ENCODE assay signal across 10 mouse cellular contexts in the genomic region with DNA sequence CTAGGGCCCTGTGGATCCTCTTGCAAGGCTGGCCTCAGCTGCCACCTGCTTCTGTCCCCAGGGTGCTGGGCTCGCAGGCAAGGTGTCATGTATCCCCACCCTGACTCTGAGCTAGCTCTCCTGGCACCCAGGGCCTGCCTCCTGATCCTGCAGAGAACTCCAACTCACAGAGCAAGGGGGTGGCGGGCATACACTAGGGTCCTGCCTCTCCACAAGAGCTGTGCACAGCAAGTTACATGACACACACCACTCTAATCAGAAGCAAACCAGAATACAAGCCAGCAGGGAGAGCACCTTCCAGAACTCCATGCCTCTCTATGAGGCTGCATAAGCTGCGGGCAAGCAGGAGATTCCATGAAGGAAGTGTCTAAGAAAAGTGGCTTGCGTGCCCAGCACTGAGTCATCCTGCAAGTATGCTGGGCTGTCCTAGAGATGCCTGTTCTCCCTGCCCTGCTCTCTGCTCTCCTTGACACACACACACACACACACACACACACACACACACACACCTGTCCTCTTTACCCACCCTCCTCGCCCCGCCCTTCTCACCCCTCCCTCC.
DNase-seq lines count a peak whose midpoint lies in the region; ATAC-seq and TF ChIP-seq lines count a peak whose summit lies in the region.
"Had no signal": no experiment of that assay in that cellular context is flagged by ENCODE, and none has a peak within 500 bp of the region (broad histone marks: within the 10 kb centered on the region; RNA-seq: fewer than 3 reads in every experiment).

No protein-coding gene starts in this region.

- 33% methylated on average over 6 of the region's 6 CpGs for WGBS in lung, postnatal 0 days
- 85% methylated on average over 5 of the region's 6 CpGs for WGBS in forebrain, embryonic 14.5 days

- ATAC-seq in lung, postnatal 0 days = peak; percentile 95
- ATAC-seq in granulocyte monocyte progenitor cell, adult 5-6 weeks (replicated peaks; ENCODE audit: poor library complexity, severe bottlenecking) = no peak
- ATAC-seq in forebrain, embryonic 14.5 days = no peak

- H3K27me3 ChIP-seq in C2C12 (ENCODE audit: control insufficient read depth, insufficient read depth, insufficient read length) = no peaks in the 10 kb centered on the region
- no peaks in the 10 kb centered on the region for H3K27me3 ChIP-seq in lung, postnatal 0 days (replicated peaks; ENCODE audit: insufficient read depth, low read length)
- H3K27me3 ChIP-seq in forebrain, embryonic 14.5 days (replicated peaks; ENCODE audit: control insufficient read depth, insufficient read depth, low read length) = no peaks in the 10 kb centered on the region
- H3K27me3 ChIP-seq: liver, embryonic 13.5 days; neural tube, embryonic 13.5 days had no signal

- no peak overlapping the region for H3K4me3 ChIP-seq in C2C12 (ENCODE audit: insufficient read depth, poor library complexity, severe bottlenecking)
- no peak overlapping the region for H3K4me3 ChIP-seq in lung, postnatal 0 days (ENCODE audit: low read depth, low read length)
- H3K4me3 ChIP-seq in forebrain, embryonic 14.5 days (ENCODE audit: low read depth, low read length) = no peak overlapping the region
- H3K4me3 ChIP-seq: liver, embryonic 13.5 days; neural tube, embryonic 13.5 days had no signal

- no peak overlapping the region for H3ac ChIP-seq in C2C12 (ENCODE audit: control insufficient read depth, insufficient read length, low read depth)

- intact Hi-C loops in gastrocnemius, postnatal 36 days (cut with DNase I) = loop anchor here (10.0 kb wide), 1 partner anchor 189 kb away; no protein-coding TSS in a partner anchor

- no peak overlapping the region for H3K9ac ChIP-seq in lung, postnatal 0 days (replicated peaks; ENCODE audit: low read depth)
- H3K9ac ChIP-seq in forebrain, embryonic 14.5 days (ENCODE audit: low read length) = no peak overlapping the region
- H3K9ac ChIP-seq: liver, embryonic 13.5 days; neural tube, embryonic 13.5 days had no signal

- no peaks in the 10 kb centered on the region for H3K9me3 ChIP-seq in lung, postnatal 0 days (ENCODE audit: low read length)
- H3K9me3 ChIP-seq in forebrain, embryonic 14.5 days (replicated peaks; ENCODE audit: control insufficient read depth, low read length) = no peaks in the 10 kb centered on the region
- H3K9me3 ChIP-seq: liver, embryonic 13.5 days; neural tube, embryonic 13.5 days had no signal

- peak overlapping the region; percentile 65 for H3K27ac ChIP-seq in lung, postnatal 0 days (ENCODE audit: low read length)
- no peak overlapping the region for H3K27ac ChIP-seq in forebrain, embryonic 14.5 days (ENCODE audit: low read depth, low read length)
- H3K27ac ChIP-seq: liver, embryonic 13.5 days; neural tube, embryonic 13.5 days had no signal

- H3K79me3 ChIP-seq in C2C12 (ENCODE audit: low read depth) = no peaks in the 10 kb centered on the region

- TF ChIP-seq CTCF in C2C12 (IDR thresholded peaks at IDR 0.05; ENCODE audit: control insufficient read depth, insufficient read depth, insufficient read length) = no peak
- TF ChIP-seq CTCF in lung, postnatal 0 days (IDR thresholded peaks at IDR 0.05) = no peak

- H3K4me2 ChIP-seq in lung, postnatal 0 days (replicated peaks; ENCODE audit: low read depth, low read length) = no peak overlapping the region
- H3K4me2 ChIP-seq in forebrain, embryonic 14.5 days (ENCODE audit: low read length) = no peak overlapping the region
- H3K4me2 ChIP-seq: liver, embryonic 13.5 days; neural tube, embryonic 13.5 days had no signal

- TF ChIP-seq EP300 in lung, postnatal 0 days (IDR thresholded peaks at IDR 0.05) = peak; percentile 63

- no peaks in the 10 kb centered on the region for H3K79me2 ChIP-seq in C2C12 (ENCODE audit: control insufficient read depth, insufficient read depth)

- H3K4me1 ChIP-seq in lung, postnatal 0 days (ENCODE audit: insufficient read depth, low read depth, low read length) = no peaks in the 10 kb centered on the region
- no peaks in the 10 kb centered on the region for H3K4me1 ChIP-seq in forebrain, embryonic 14.5 days (ENCODE audit: control insufficient read depth, insufficient read depth, low read length)
- H3K4me1 ChIP-seq: liver, embryonic 13.5 days; neural tube, embryonic 13.5 days had no signal

- H3K36me3 ChIP-seq in C2C12 (ENCODE audit: control insufficient read depth, insufficient read depth) = no peaks in the 10 kb centered on the region
- H3K36me3 ChIP-seq in lung, postnatal 0 days (ENCODE audit: insufficient read depth, low read length) = no peaks in the 10 kb centered on the region
- H3K36me3 ChIP-seq in forebrain, embryonic 14.5 days (ENCODE audit: control insufficient read depth, insufficient read depth, low read length) = no peaks in the 10 kb centered on the region
- H3K36me3 ChIP-seq: liver, embryonic 13.5 days; neural tube, embryonic 13.5 days had no signal

- DNase-seq in adipocyte (ENCODE audit: low spot score) = peak; percentile 24
- DNase-seq in gastrocnemius, postnatal 36 days = peak; percentile 54 to 59
- peak; percentile 81 for DNase-seq in lung, postnatal 0 days (ENCODE audit: low spot score)
- no peak for DNase-seq in layer of hippocampus, postnatal 36 days
- no peak for DNase-seq in forebrain, embryonic 14.5 days (ENCODE audit: low spot score)
- DNase-seq: kidney, adult 8-10 months; liver, embryonic 13.5 days had no signal

TF ChIP-seq in C2C12, 6 proteins besides CTCF, POLR2A, EP300 and RAD21:
- TF ChIP-seq FOSL1 (IDR thresholded peaks at IDR 0.05; ENCODE audit: insufficient read depth, low read length, poor library complexity, severe bottlenecking) (peak; percentile 23), MYOD1 (IDR thresholded peaks at IDR 0.05; ENCODE audit: control insufficient read depth, insufficient read length, low read depth) (peak; percentile 59), MAX (IDR thresholded peaks at IDR 0.05) (no peak), MYOG (IDR thresholded peaks at IDR 0.05; ENCODE audit: control insufficient read depth, extremely low read depth, insufficient read length) (no peak), CEBPB (IDR thresholded peaks at IDR 0.05; ENCODE audit: low read depth) (no peak), USF1 (IDR thresholded peaks at IDR 0.05; ENCODE audit: low read depth) (no peak)

Comparison
In these comparisons a context has a peak if more than half of its experiments do, and no peak if none do; other contexts are left out.
1. DNase-seq: peak in adipocyte (single experiment), gastrocnemius, postnatal 36 days (2 of 2) and lung, postnatal 0 days (single experiment); none in layer of hippocampus, postnatal 36 days (0 of 2) and forebrain, embryonic 14.5 days (single experiment).